Mouse (Mus musculus) C2C12 (cell line): Measurements from ENCODE around the gene Unc45a.

ENCODE experiments used
- CTCF ChIP-seq: IDR thresholded peaks from one replicate; pipeline ENCODE4 v1.5.1; 2011; ENCODE audit not compliant: control insufficient read depth, insufficient read depth, insufficient read length
- MAX ChIP-seq: IDR thresholded peaks from one replicate; pipeline ENCODE4 v1.6.1; 2011; ENCODE audit warnings: mild to moderate bottlenecking, control low read depth
- MYOD1 ChIP-seq: IDR thresholded peaks from one replicate; pipeline ENCODE4 v1.6.1; 2011; ENCODE audit warnings: low read depth; ENCODE audit not compliant: control insufficient read depth, insufficient read length
- USF1 ChIP-seq: IDR thresholded peaks from one replicate; pipeline ENCODE4 v1.6.1; 2011; ENCODE audit warnings: low read depth, mild to moderate bottlenecking, control low read depth, moderate library complexity

- no peak for TF ChIP-seq MAX
- peak; percentile 36 for TF ChIP-seq CTCF
- no peak for TF ChIP-seq USF1
- TF ChIP-seq MYOD1: no peak
Measured at GRCm38 (mm10) chr7:80340793-80341192, at the start of gene Unc45a.
